Mouse (Mus musculus): Measurements from ENCODE around the gene Erc2.

The Erc2 gene

GRCm38 (mm10) chr14:28443254-28443944, 821.2 kb downstream of the Erc2 start:
- no peak for DNase-seq (ENCODE audit: low spot score)

GRCm38 (mm10) chr14:28445737-28446136, 823.5 kb downstream of the Erc2 start:
- no peak for DNase-seq (ENCODE audit: low spot score)

GRCm38 (mm10) chr14:28451771-28452170, 829.5 kb downstream of the Erc2 start:
- no peak for DNase-seq (ENCODE audit: low spot score)

GRCm38 (mm10) chr14:28456372-28457076, 834.3 kb downstream of the Erc2 start:
- DNase-seq (ENCODE audit: low spot score) = no peak

GRCm38 (mm10) chr14:28457428-28457827, 835.2 kb downstream of the Erc2 start:
- no peak for DNase-seq (ENCODE audit: low spot score)

- no peak for DNase-seq (ENCODE audit: low spot score)
Measured at GRCm38 (mm10) chr14:28467956-28468355, 845.7 kb downstream of the Erc2 start.

GRCm38 (mm10) chr14:28469696-28470095, 847.5 kb downstream of the Erc2 start:
- no peak for DNase-seq (ENCODE audit: low spot score)

GRCm38 (mm10) chr14:28470212-28470611, 848.0 kb downstream of the Erc2 start:
- DNase-seq (ENCODE audit: low spot score) = no peak

GRCm38 (mm10) chr14:28475012-28475411, 852.8 kb downstream of the Erc2 start:
- DNase-seq (ENCODE audit: low spot score) = no peak

GRCm38 (mm10) chr14:28475421-28475820, 853.2 kb downstream of the Erc2 start:
- DNase-seq (ENCODE audit: low spot score) = no peak

- no peak for DNase-seq (ENCODE audit: low spot score)
Measured at GRCm38 (mm10) chr14:28476746-28477145, 854.5 kb downstream of the Erc2 start.

- no peak for DNase-seq (ENCODE audit: low spot score)
Measured at GRCm38 (mm10) chr14:28480866-28481265, 858.6 kb downstream of the Erc2 start.

GRCm38 (mm10) chr14:28493806-28494205, 871.6 kb downstream of the Erc2 start:
- DNase-seq (ENCODE audit: low spot score) = no peak

- no peak for DNase-seq (ENCODE audit: low spot score)
Measured at GRCm38 (mm10) chr14:28494273-28494672, 872.0 kb downstream of the Erc2 start.

- no peak for DNase-seq (ENCODE audit: low spot score)
Measured at GRCm38 (mm10) chr14:28501216-28501878, 879.1 kb downstream of the Erc2 start.

GRCm38 (mm10) chr14:28503276-28503675, 881.0 kb downstream of the Erc2 start:
- no peak for DNase-seq (ENCODE audit: low spot score)

- no peak for DNase-seq (ENCODE audit: low spot score)
Measured at GRCm38 (mm10) chr14:28504101-28505050, 882.1 kb downstream of the Erc2 start, which contains the start of gene Wnt5a. Wnt5a (plus strand) TSS chr14:28504750.

GRCm38 (mm10) chr14:28505051-28505585, 882.9 kb downstream of the Erc2 start:
- DNase-seq (ENCODE audit: low spot score) = no peak

- no peak for DNase-seq (ENCODE audit: low spot score)
Measured at GRCm38 (mm10) chr14:28505586-28506375, 883.6 kb downstream of the Erc2 start.

GRCm38 (mm10) chr14:28506376-28506831, 884.2 kb downstream of the Erc2 start:
- DNase-seq (ENCODE audit: low spot score) = no peak

GRCm38 (mm10) chr14:28507011-28507410, 884.8 kb downstream of the Erc2 start:
- no peak for DNase-seq (ENCODE audit: low spot score)

All from T-cell, adult 2 months (primary cell).